Mouse (Mus musculus) ES-E14 (cell line): ENCODE results near the gene Tnfrsf22.

ENCODE experiments used
- HCFC1 ChIP-seq: IDR thresholded peaks from 2 replicates; pipeline ENCODE4 v1.6.1; 2012; ENCODE audit warnings: low read length, inconsistent platforms, borderline replicate concordance; ENCODE audit not compliant: insufficient read depth
- MAFK ChIP-seq: IDR thresholded peaks from 2 replicates; pipeline ENCODE4 v1.6.1; 2014; ENCODE audit warnings: mild to moderate bottlenecking, low read depth, low read length, inconsistent platforms; ENCODE audit not compliant: insufficient read depth
- ZNF384 ChIP-seq: IDR thresholded peaks from 2 replicates; pipeline ENCODE4 v1.6.1; 2012; ENCODE audit warnings: low read depth, low read length, inconsistent platforms

GRCm38 (mm10) chr7:143620951-143621350, 28.5 kb downstream of the Tnfrsf22 start:
- TF ChIP-seq HCFC1, result no peak
- TF ChIP-seq MAFK, result no peak
- no peak for TF ChIP-seq ZNF384
